Mouse (Mus musculus) heart, postnatal 0 days (tissue): ENCODE measurements around the gene Tent2. TPM values are rescaled to one million over a fixed set of nuclear protein-coding genes. Genes with fewer than 3 reads are reported as not detected.

Experiments
- ATAC-seq: fragments of 200-750 bp; cut with Nextera tagmentation; 2 replicates; pipeline ENCODE4 v1.8.0; 2017; ENCODE audit warnings: low read depth, moderate number of reproducible peaks, moderate library complexity; ENCODE audit not compliant: insufficient read depth
- DNase-seq: peaks from one replicate; pipeline ENCODE4 v3.0.0-alpha.2; 2016; ENCODE audit warnings: low spot score
- H3K27ac ChIP-seq: fragments of 300-500 bp; sonication (generic); 2 replicates; pipeline ENCODE4 v1.5.1; 2014; ENCODE audit warnings: low read depth, mild to moderate bottlenecking
- H3K27me3 ChIP-seq: fragments of 300-500 bp; sonication (generic); 2 replicates; pipeline ENCODE4 v1.6.1; 2014; ENCODE audit warnings: low read length, mixed read lengths; ENCODE audit not compliant: control insufficient read depth, insufficient read depth
- H3K36me3 ChIP-seq: fragments of 300-500 bp; sonication (generic); replicated peaks from 2 replicates; pipeline ENCODE4 v1.6.1; 2014; ENCODE audit warnings: low read length, mixed read lengths; ENCODE audit not compliant: control insufficient read depth, insufficient read depth
- H3K4me1 ChIP-seq: fragments of 300-500 bp; sonication (generic); 2 replicates; pipeline ENCODE4 v1.6.1; 2014; ENCODE audit warnings: antibody characterized with exemption; ENCODE audit not compliant: control insufficient read depth, insufficient read depth
- H3K4me2 ChIP-seq: fragments of 300-500 bp; sonication (generic); 2 replicates; pipeline ENCODE4 v1.6.1; 2014; ENCODE audit warnings: low read depth, mild to moderate bottlenecking, low read length, moderate library complexity
- H3K4me3 ChIP-seq: fragments of 300-500 bp; sonication (generic); 2 replicates; pipeline ENCODE4 v1.5.1; 2014; ENCODE audit warnings: low read depth, low read length
- H3K9ac ChIP-seq: fragments of 300-500 bp; sonication (generic); replicated peaks from 2 replicates; pipeline ENCODE4 v1.6.1; 2014; ENCODE audit warnings: low read depth, low read length, mixed read lengths
- H3K9me3 ChIP-seq: fragments of 300-500 bp; sonication (generic); replicated peaks from 2 replicates; pipeline ENCODE4 v1.6.1; 2016; ENCODE audit warnings: low read length; ENCODE audit not compliant: control insufficient read depth
- CTCF ChIP-seq: IDR thresholded peaks from 2 replicates; pipeline ENCODE4 v1.5.1; 2016; ENCODE audit warnings: antibody characterized with exemption, control low read depth, low read depth
- EP300 ChIP-seq: IDR thresholded peaks from 2 replicates; pipeline ENCODE4 v1.6.1; 2016; ENCODE audit warnings: antibody characterized with exemption, low read depth
- WGBS: fragments of 180-500 bp; shearing (Covaris S2); extraction: QIAGEN DNeasy Blood & Tissue Kit; methylation state at CpG from one replicate; pipeline ENCODE4 v1.1.7; 2014; 5-methylcytosine and 5-hydroxymethylcytosine counted together
- polyA plus RNA-seq: library from polyadenylated mRNA; unstranded; fragments of >200 nt; fragmentation: Nextera tagmentation; extraction: Ambion mirVana; gene quantifications from 2 replicates; pipeline ENCODE4 v1.2.1, GENCODE M21; 2015
- total RNA-seq: library from RNA; depleted of rRNA; stranded (reverse); fragments of >200 nt; gene quantifications from 2 replicates; pipeline ENCODE4 v1.2.3, GENCODE M21; 2014; ENCODE audit warnings: low replicate concordance

The Tent2 gene
- total and polyA plus RNA-seq, 2 experiments from 2014 or later: 19.2 to 34.0 TPM

- Histone ChIP-seq H3K4me3 (no peak overlapping the region), H3K36me3 (no peaks in the 10 kb centered on the region), H3K27me3 (no peaks in the 10 kb centered on the region), H3K9me3 (no peaks in the 10 kb centered on the region), H3K9ac (no peak overlapping the region), H3K4me1 (0 out of 2 replicates have a peak, but pooled peaks cover 9% of the 10 kb centered on the region), H3K27ac (no peak overlapping the region), H3K4me2 (no peak overlapping the region)
- DNase-seq (no peak), ATAC-seq (no peak)
- 88% methylated on average over 4 of the region's 4 CpGs for WGBS
- TF ChIP-seq EP300: no peak
- TF ChIP-seq CTCF: no peak
Observed at GRCm38 (mm10) chr13:93234267-93235039, 42.3 kb upstream of the Tent2 start.

- no peaks in the 10 kb centered on the region for H3K27me3 ChIP-seq
- WGBS: 70% methylated on average over 7 of the region's 7 CpGs
- no peak overlapping the region for H3K4me2 ChIP-seq
- no peak overlapping the region for H3K4me3 ChIP-seq
- DNase-seq (no peak), ATAC-seq (no peak)
- no peak overlapping the region for H3K9ac ChIP-seq
- no peak overlapping the region for H3K27ac ChIP-seq
- H3K4me1 ChIP-seq: 0 out of 2 replicates have a peak, but pooled peaks cover 2% of the 10 kb centered on the region
- H3K9me3 ChIP-seq: no peaks in the 10 kb centered on the region
- H3K36me3 ChIP-seq: no peaks in the 10 kb centered on the region
- no peak for TF ChIP-seq EP300
- TF ChIP-seq CTCF: no peak
Observed at GRCm38 (mm10) chr13:93232335-93232734, 40.1 kb upstream of the Tent2 start.

- H3K36me3 ChIP-seq: no peaks in the 10 kb centered on the region
- H3K4me2 ChIP-seq: no peak overlapping the region
- H3K4me3 ChIP-seq: no peak overlapping the region
- H3K4me1 ChIP-seq: no peaks in the 10 kb centered on the region
- TF ChIP-seq EP300: no peak
- no peak for TF ChIP-seq CTCF
- no peak overlapping the region for H3K9ac ChIP-seq
- whole genome bisulfite sequencing: 62% methylated on average over 4 of the region's 4 CpGs
- ATAC-seq (no peak), DNase-seq (no peak)
- no peaks in the 10 kb centered on the region for H3K27me3 ChIP-seq
- H3K27ac ChIP-seq: no peak overlapping the region
- H3K9me3 ChIP-seq: no peaks in the 10 kb centered on the region
Observed at GRCm38 (mm10) chr13:93231016-93231415, 38.8 kb upstream of the Tent2 start.

GRCm38 (mm10) chr13:93211741-93212140, 19.6 kb upstream of the Tent2 start:
- H3K27ac ChIP-seq: no peak overlapping the region
- TF ChIP-seq EP300 (no peak), CTCF (no peak)
- no peaks in the 10 kb centered on the region for H3K9me3 ChIP-seq
- WGBS: 14% methylated on average over 1 of the region's 1 CpGs
- no peak overlapping the region for H3K9ac ChIP-seq
- H3K4me2 ChIP-seq: no peak overlapping the region
- DNase-seq (no peak), ATAC-seq (no peak)
- no peaks in the 10 kb centered on the region for H3K27me3 ChIP-seq
- no peaks in the 10 kb centered on the region for H3K36me3 ChIP-seq
- H3K4me3 ChIP-seq: no peak overlapping the region
- no peaks in the 10 kb centered on the region for H3K4me1 ChIP-seq

GRCm38 (mm10) chr13:93192646-93193026, 451 bp upstream of the Tent2 start:
- no peak; the same call in 1 of the 2 replicates for ATAC-seq
- Histone ChIP-seq H3K4me2 (peak overlapping the region; percentile 77), H3K36me3 (no peaks in the 10 kb centered on the region), H3K27me3 (no peaks in the 10 kb centered on the region), H3K27ac (peak overlapping the region; percentile 97), H3K4me3 (peak overlapping the region; percentile 100), H3K4me1 (peaks cover 20% of the 10 kb centered on the region; the same call in 1 of the 2 replicates), H3K9ac (peak overlapping the region; percentile 98; the same call in 1 of the 2 replicates), H3K9me3 (no peaks in the 10 kb centered on the region)
- 75% methylated on average over 5 of the region's 5 CpGs for WGBS
- TF ChIP-seq EP300 (no peak), CTCF (no peak)
- no peak for DNase-seq

- H3K4me1 ChIP-seq: peaks cover 20% of the 10 kb centered on the region; the same call in 1 of the 2 replicates
- no peak overlapping the region for H3K9ac ChIP-seq
- no peak overlapping the region for H3K4me2 ChIP-seq
- no peak for ATAC-seq
- 42% methylated on average over 2 of the region's 2 CpGs for WGBS
- no peak for DNase-seq
- H3K27me3 ChIP-seq: no peaks in the 10 kb centered on the region
- H3K36me3 ChIP-seq: 0 out of 2 replicates have a peak, but pooled peaks cover 5% of the 10 kb centered on the region
- H3K27ac ChIP-seq: 0 out of 2 replicates have a peak overlapping the region, but pooled peaks have one; percentile 13
- TF ChIP-seq CTCF (no peak), EP300 (no peak)
- no peaks in the 10 kb centered on the region for H3K9me3 ChIP-seq
- H3K4me3 ChIP-seq: no peak overlapping the region
Observed at GRCm38 (mm10) chr13:93189416-93189815, 2.8 kb downstream of the Tent2 start.
